Mouse (Mus musculus): ENCODE results near the gene Ubqln3. TPM values are rescaled to one million over a fixed set of nuclear protein-coding genes. Genes with fewer than 3 reads are reported as not detected.

Gene Ubqln3
- total and polyA plus RNA-seq, 2 experiments from 2014 or later: not detected

DNA sequence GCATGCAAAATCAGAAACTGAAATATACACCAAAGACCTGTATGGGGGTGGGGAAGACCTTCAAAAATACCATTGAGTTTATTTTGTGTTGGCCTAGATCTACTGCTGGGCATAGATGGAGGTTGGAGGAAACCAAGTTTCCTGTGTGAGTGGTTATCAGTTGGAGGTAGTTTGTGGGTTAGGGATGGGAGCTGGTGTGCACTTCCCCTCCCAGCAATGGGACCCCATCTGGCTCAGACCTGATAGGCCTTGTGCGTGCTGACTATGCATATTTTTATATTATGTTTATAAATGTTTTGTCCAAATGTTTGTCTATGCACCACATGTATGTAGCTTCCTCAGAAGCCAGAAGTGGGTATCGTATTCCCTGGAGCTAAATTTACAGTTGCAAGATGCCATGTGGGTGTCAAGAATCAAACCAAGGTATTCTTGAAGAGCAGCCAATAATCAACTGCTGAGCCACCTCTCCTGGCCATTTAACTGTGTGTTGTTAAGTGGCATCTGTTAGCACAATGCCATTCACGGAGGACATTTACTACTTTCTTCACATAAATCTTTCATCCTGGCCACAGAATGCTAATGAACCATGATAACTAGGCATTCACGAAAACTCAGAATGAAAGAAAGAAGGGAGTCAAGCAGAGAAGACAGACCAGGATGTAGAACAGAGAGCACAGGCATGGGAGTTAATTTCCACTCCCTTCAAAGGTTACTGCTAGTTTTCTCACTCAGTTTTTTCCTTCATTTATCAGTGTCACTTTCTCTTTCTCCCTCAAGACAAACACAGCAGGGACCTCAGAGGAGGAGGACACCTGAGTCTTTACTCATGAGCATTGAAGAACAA lies 38.9 kb downstream of the Ubqln3 start:
- no peaks in the 10 kb centered on the region for H3K9me3 ChIP-seq (replicated peaks; ENCODE audit: control insufficient read depth, low read length)
- H3K36me3 ChIP-seq (replicated peaks; ENCODE audit: control insufficient read depth, insufficient read depth, low read length): no peaks in the 10 kb centered on the region
- TF ChIP-seq EP300 (IDR thresholded peaks at IDR 0.05; ENCODE audit: low read depth) (no peak), CTCF (IDR thresholded peaks at IDR 0.05; ENCODE audit: low read depth) (no peak)
- H3K27ac ChIP-seq (ENCODE audit: low read depth): no peak overlapping the region
- DNase-seq (ENCODE audit: low spot score): no peak
- H3K9ac ChIP-seq (replicated peaks; ENCODE audit: low read depth, low read length): no peak overlapping the region
- no peak overlapping the region for H3K4me3 ChIP-seq (ENCODE audit: low read depth, low read length)
- no peak for ATAC-seq (ENCODE audit: insufficient read depth, low read depth)
- WGBS: 56% methylated on average over 4 of the region's 4 CpGs
- no peaks in the 10 kb centered on the region for H3K4me1 ChIP-seq (ENCODE audit: control insufficient read depth, insufficient read depth)
- no peak overlapping the region for H3K4me2 ChIP-seq (ENCODE audit: low read depth, low read length)
- H3K27me3 ChIP-seq (ENCODE audit: control insufficient read depth, insufficient read depth, low read length): no peaks in the 10 kb centered on the region

Other genes starting within 250 kb of the Ubqln3 start
- not detected in 2 replicates for gene Olfr64, start 248.8 kb downstream of the Ubqln3 start, total RNA-seq (2014; rRNA removed; ENCODE audit: low replicate concordance)
- gene Olfr64, start 248.8 kb downstream of the Ubqln3 start, polyA plus RNA-seq (2015; fragmentation: Nextera tagmentation; extraction: Ambion mirVana): not detected in 2 replicates
- gene Olfr65, start 239.8 kb downstream of the Ubqln3 start, total RNA-seq (2014; rRNA removed; ENCODE audit: low replicate concordance): not detected in 2 replicates
- not detected in 2 replicates for gene Olfr65, start 239.8 kb downstream of the Ubqln3 start, polyA plus RNA-seq (2015; fragmentation: Nextera tagmentation; extraction: Ambion mirVana)
- gene Olfr631, start 214.5 kb downstream of the Ubqln3 start, total RNA-seq (2014; rRNA removed; ENCODE audit: low replicate concordance): not detected in 2 replicates
- not detected in 2 replicates for gene Olfr631, start 214.5 kb downstream of the Ubqln3 start, polyA plus RNA-seq (2015; fragmentation: Nextera tagmentation; extraction: Ambion mirVana)
- not detected in 2 replicates for gene Olfr632, start 208.9 kb downstream of the Ubqln3 start, total RNA-seq (2014; rRNA removed; ENCODE audit: low replicate concordance)
- not detected in 2 replicates for gene Olfr632, start 208.9 kb downstream of the Ubqln3 start, polyA plus RNA-seq (2015; fragmentation: Nextera tagmentation; extraction: Ambion mirVana)
- gene Olfr633, start 198.8 kb downstream of the Ubqln3 start, total RNA-seq (2014; rRNA removed; ENCODE audit: low replicate concordance): not detected in 2 replicates
- not detected in 2 replicates for gene Olfr633, start 198.8 kb downstream of the Ubqln3 start, polyA plus RNA-seq (2015; fragmentation: Nextera tagmentation; extraction: Ambion mirVana)
- not detected in 2 replicates for gene Olfr635, start 172.1 kb downstream of the Ubqln3 start, total RNA-seq (2014; rRNA removed; ENCODE audit: low replicate concordance)
- not detected in 2 replicates for gene Olfr635, start 172.1 kb downstream of the Ubqln3 start, polyA plus RNA-seq (2015; fragmentation: Nextera tagmentation; extraction: Ambion mirVana)
- gene Olfr638, start 144.5 kb downstream of the Ubqln3 start, total RNA-seq (2014; rRNA removed; ENCODE audit: low replicate concordance): not detected in 2 replicates
- not detected in 2 replicates for gene Olfr638, start 144.5 kb downstream of the Ubqln3 start, polyA plus RNA-seq (2015; fragmentation: Nextera tagmentation; extraction: Ambion mirVana)
- not detected in 2 replicates for gene Olfr639, start 126.0 kb downstream of the Ubqln3 start, total RNA-seq (2014; rRNA removed; ENCODE audit: low replicate concordance)
- not detected in 2 replicates for gene Olfr639, start 126.0 kb downstream of the Ubqln3 start, polyA plus RNA-seq (2015; fragmentation: Nextera tagmentation; extraction: Ambion mirVana)
- gene Olfr640, start 117.7 kb downstream of the Ubqln3 start, total RNA-seq (2014; rRNA removed; ENCODE audit: low replicate concordance): not detected in 2 replicates
- not detected in 2 replicates for gene Olfr640, start 117.7 kb downstream of the Ubqln3 start, polyA plus RNA-seq (2015; fragmentation: Nextera tagmentation; extraction: Ambion mirVana)
- gene Olfr641, start 107.8 kb downstream of the Ubqln3 start, total RNA-seq (2014; rRNA removed; ENCODE audit: low replicate concordance): not detected in 2 replicates
- gene Olfr641, start 107.8 kb downstream of the Ubqln3 start, polyA plus RNA-seq (2015; fragmentation: Nextera tagmentation; extraction: Ambion mirVana): not detected in 2 replicates
- not detected in 2 replicates for gene Olfr642, start 90.6 kb downstream of the Ubqln3 start, total RNA-seq (2014; rRNA removed; ENCODE audit: low replicate concordance)
- gene Olfr642, start 90.6 kb downstream of the Ubqln3 start, polyA plus RNA-seq (2015; fragmentation: Nextera tagmentation; extraction: Ambion mirVana): not detected in 2 replicates
- not detected in 2 replicates for gene 4930516K23Rik, start 81.8 kb downstream of the Ubqln3 start, total RNA-seq (2014; rRNA removed; ENCODE audit: low replicate concordance)
- gene 4930516K23Rik, start 81.8 kb downstream of the Ubqln3 start, polyA plus RNA-seq (2015; fragmentation: Nextera tagmentation; extraction: Ambion mirVana): not detected in 2 replicates
- gene Olfr644, start 71.4 kb downstream of the Ubqln3 start, total RNA-seq (2014; rRNA removed; ENCODE audit: low replicate concordance): not detected in 2 replicates
- gene Olfr644, start 71.4 kb downstream of the Ubqln3 start, polyA plus RNA-seq (2015; fragmentation: Nextera tagmentation; extraction: Ambion mirVana): not detected in 2 replicates
- gene Olfr645, start 57.8 kb downstream of the Ubqln3 start, total RNA-seq (2014; rRNA removed; ENCODE audit: low replicate concordance): not detected in 2 replicates
- gene Olfr645, start 57.8 kb downstream of the Ubqln3 start, polyA plus RNA-seq (2015; fragmentation: Nextera tagmentation; extraction: Ambion mirVana): not detected in 2 replicates
- gene Olfr646, start 38.4 kb downstream of the Ubqln3 start, total RNA-seq (2014; rRNA removed; ENCODE audit: low replicate concordance): not detected in 2 replicates
- gene Olfr646, start 38.4 kb downstream of the Ubqln3 start, polyA plus RNA-seq (2015; fragmentation: Nextera tagmentation; extraction: Ambion mirVana): not detected in 2 replicates
- gene Ubqln5, start 13.5 kb downstream of the Ubqln3 start, total RNA-seq (2014; rRNA removed; ENCODE audit: low replicate concordance): not detected in 2 replicates
- not detected in 2 replicates for gene Ubqln5, start 13.5 kb downstream of the Ubqln3 start, polyA plus RNA-seq (2015; fragmentation: Nextera tagmentation; extraction: Ambion mirVana)
- not detected in 2 replicates for gene Olfr643, start 5.9 kb downstream of the Ubqln3 start, total RNA-seq (2014; rRNA removed; ENCODE audit: low replicate concordance)
- gene Olfr643, start 5.9 kb downstream of the Ubqln3 start, polyA plus RNA-seq (2015; fragmentation: Nextera tagmentation; extraction: Ambion mirVana): not detected in 2 replicates
- gene Ubqlnl, start 7.3 kb upstream of the Ubqln3 start, total RNA-seq (2014; rRNA removed; ENCODE audit: low replicate concordance): not detected in 2 replicates
- not detected in 2 replicates for gene Ubqlnl, start 7.3 kb upstream of the Ubqln3 start, polyA plus RNA-seq (2015; fragmentation: Nextera tagmentation; extraction: Ambion mirVana)
- not detected in 2 replicates for gene Olfm5, start 21.6 kb upstream of the Ubqln3 start, total RNA-seq (2014; rRNA removed; ENCODE audit: low replicate concordance)
- gene Olfm5, start 21.6 kb upstream of the Ubqln3 start, polyA plus RNA-seq (2015; fragmentation: Nextera tagmentation; extraction: Ambion mirVana): not detected in 2 replicates
- not detected in 2 replicates for gene Olfr648, start 40.1 kb upstream of the Ubqln3 start, total RNA-seq (2014; rRNA removed; ENCODE audit: low replicate concordance)
- 0.07 and 0.08 TPM in 2 replicates for gene Olfr648, start 40.1 kb upstream of the Ubqln3 start, polyA plus RNA-seq (2015; fragmentation: Nextera tagmentation; extraction: Ambion mirVana)
- not detected in 2 replicates for gene Olfr649, start 52.7 kb upstream of the Ubqln3 start, total RNA-seq (2014; rRNA removed; ENCODE audit: low replicate concordance)
- gene Olfr649, start 52.7 kb upstream of the Ubqln3 start, polyA plus RNA-seq (2015; fragmentation: Nextera tagmentation; extraction: Ambion mirVana): not detected in 2 replicates
- 2.9 and 7.3 TPM in 2 replicates for gene Trim6, start 75.5 kb upstream of the Ubqln3 start, total RNA-seq (2014; rRNA removed; ENCODE audit: low replicate concordance)
- gene Trim6, start 75.5 kb upstream of the Ubqln3 start, polyA plus RNA-seq (2015; fragmentation: Nextera tagmentation; extraction: Ambion mirVana): 0.73 and 1.4 TPM in 2 replicates
- gene Trim34a, start 101.2 kb upstream of the Ubqln3 start, total RNA-seq (2014; rRNA removed; ENCODE audit: low replicate concordance): 5.7 and 7.5 TPM in 2 replicates
- 2.1 and 2.5 TPM in 2 replicates for gene Trim34a, start 101.2 kb upstream of the Ubqln3 start, polyA plus RNA-seq (2015; fragmentation: Nextera tagmentation; extraction: Ambion mirVana)
- 0.12 and 0.27 TPM in 2 replicates for gene Trim5, start 144.8 kb upstream of the Ubqln3 start, total RNA-seq (2014; rRNA removed; ENCODE audit: low replicate concordance)
- gene Trim5, start 144.8 kb upstream of the Ubqln3 start, polyA plus RNA-seq (2015; fragmentation: Nextera tagmentation; extraction: Ambion mirVana): 0.37 and 0.38 TPM in 2 replicates
- gene Trim12a, start 172.2 kb upstream of the Ubqln3 start, total RNA-seq (2014; rRNA removed; ENCODE audit: low replicate concordance): 7.7 and 13.6 TPM in 2 replicates
- 6.6 and 7.1 TPM in 2 replicates for gene Trim12a, start 172.2 kb upstream of the Ubqln3 start, polyA plus RNA-seq (2015; fragmentation: Nextera tagmentation; extraction: Ambion mirVana)
- not detected in 2 replicates for gene Trim34b, start 186.2 kb upstream of the Ubqln3 start, total RNA-seq (2014; rRNA removed; ENCODE audit: low replicate concordance)
- gene Trim34b, start 186.2 kb upstream of the Ubqln3 start, polyA plus RNA-seq (2015; fragmentation: Nextera tagmentation; extraction: Ambion mirVana): 0.08 TPM in 1 of 2 replicates, not detected in the other
- 3.9 and 7.1 TPM in 2 replicates for gene Trim12c, start 210.1 kb upstream of the Ubqln3 start, total RNA-seq (2014; rRNA removed; ENCODE audit: low replicate concordance)
- gene Trim12c, start 210.1 kb upstream of the Ubqln3 start, polyA plus RNA-seq (2015; fragmentation: Nextera tagmentation; extraction: Ambion mirVana): 1.5 and 1.7 TPM in 2 replicates
- gene Trim30b, start 226.6 kb upstream of the Ubqln3 start, total RNA-seq (2014; rRNA removed; ENCODE audit: low replicate concordance): not detected in 2 replicates
- 0.16 and 0.18 TPM in 2 replicates for gene Trim30b, start 226.6 kb upstream of the Ubqln3 start, polyA plus RNA-seq (2015; fragmentation: Nextera tagmentation; extraction: Ambion mirVana)

Data from heart, postnatal 0 days (tissue).